Mouse (Mus musculus) forebrain, embryonic 16.5 days (tissue): ENCODE measurements around the gene Banf1. TPM values are rescaled to one million over a fixed set of nuclear protein-coding genes. Genes with fewer than 3 reads are reported as not detected.
A peak's percentile ranks its signal among the peaks of the same experiment; 100 is the strongest.
"Not testable (repeated sequence)": the region's sequence is repeated elsewhere in the genome, so short reads cannot be mapped to it uniquely, and the experiment has no call there.

Experiments used
- ATAC-seq: fragments of 200-750 bp; cut with Nextera tagmentation; 2 replicates; pipeline ENCODE4 v1.8.0; 2017; ENCODE audit warnings: mild to moderate bottlenecking, moderate library complexity
- H3K27ac ChIP-seq: fragments of 300-500 bp; sonication (generic); 2 replicates; pipeline ENCODE4 v1.5.1; 2014; ENCODE audit warnings: low read length, control low read depth
- H3K27me3 ChIP-seq: fragments of 300-500 bp; sonication (generic); replicated peaks from 2 replicates; pipeline ENCODE4 v1.6.1; 2014; ENCODE audit warnings: low read length; ENCODE audit not compliant: control insufficient read depth, insufficient read depth
- H3K36me3 ChIP-seq: fragments of 300-500 bp; sonication (generic); 2 replicates; pipeline ENCODE4 v1.6.1; 2014; ENCODE audit not compliant: control insufficient read depth, insufficient read depth
- H3K4me1 ChIP-seq: fragments of 300-500 bp; sonication (generic); replicated peaks from 2 replicates; pipeline ENCODE4 v1.6.1; 2014; ENCODE audit warnings: low read length; ENCODE audit not compliant: control insufficient read depth, insufficient read depth
- H3K4me2 ChIP-seq: fragments of 300-500 bp; sonication (generic); 2 replicates; pipeline ENCODE4 v1.6.1; 2014; ENCODE audit warnings: mild to moderate bottlenecking, low read length, control low read depth
- H3K4me3 ChIP-seq: fragments of 300-500 bp; sonication (generic); replicated peaks from 2 replicates; pipeline ENCODE4 v1.5.1; 2014; ENCODE audit warnings: mild to moderate bottlenecking, low read length, control low read depth
- H3K9ac ChIP-seq: fragments of 300-500 bp; sonication (generic); replicated peaks from 2 replicates; pipeline ENCODE4 v1.6.1; 2014; ENCODE audit warnings: low read depth, low read length, control low read depth
- H3K9me3 ChIP-seq: fragments of 300-500 bp; sonication (generic); 2 replicates; pipeline ENCODE4 v1.6.1; 2016; ENCODE audit warnings: low read length; ENCODE audit not compliant: control insufficient read depth
- WGBS: fragments of 180-500 bp; shearing (Covaris S2); extraction: QIAGEN DNeasy Blood & Tissue Kit; methylation state at CpG from one replicate; pipeline ENCODE4 v1.1.7; 2014; 5-methylcytosine and 5-hydroxymethylcytosine counted together
- polyA plus RNA-seq: library from polyadenylated mRNA; unstranded; fragments of >200 nt; fragmentation: Nextera tagmentation; extraction: Ambion mirVana; gene quantifications from 2 replicates; pipeline ENCODE4 v1.2.1, GENCODE M21; 2015

The Banf1 gene
- polyA plus RNA-seq, 1 experiment from 2014 or later, result 378 TPM

GRCm38 (mm10) chr19:5366175-5367052 lies 554 bp downstream of the Banf1 start, which contains the start of gene Eif1ad:
TSS of gene Eif1ad (plus strand) at chr19:5366741.
- under 1% methylated on average over 86 of the region's 92 CpGs for WGBS
- Histone ChIP-seq H3K4me2 (peak within 1 kb of the TSS; percentile 96), H3K4me3 (peak within 1 kb of the TSS; percentile 92), H3K36me3 (peaks cover 22% of the 10 kb centered on the region), H3K9ac (peak within 1 kb of the TSS; percentile 76), H3K27ac (peak within 1 kb of the TSS; percentile 96), H3K4me1 (peaks cover 22% of the 10 kb centered on the region), H3K9me3 (no peaks in the 10 kb centered on the region), H3K27me3 (no peaks in the 10 kb centered on the region)
- ATAC-seq, result peak; percentile 97

- peaks cover 18% of the 10 kb centered on the region for H3K36me3 ChIP-seq
- peak overlapping the region; percentile 92 for H3K4me3 ChIP-seq
- H3K27ac ChIP-seq, result no peak overlapping the region
- H3K9ac ChIP-seq, result peak overlapping the region; percentile 76
- H3K9me3 ChIP-seq, result no peaks in the 10 kb centered on the region
- H3K4me2 ChIP-seq, result peak overlapping the region; percentile 96
- H3K4me1 ChIP-seq, result peaks cover 22% of the 10 kb centered on the region
- no peaks in the 10 kb centered on the region for H3K27me3 ChIP-seq
- WGBS, result 11% methylated on average over 11 of the region's 11 CpGs
- ATAC-seq, result no peak
Measured at GRCm38 (mm10) chr19:5365751-5366150, 1.2 kb downstream of the Banf1 start.

- ATAC-seq, result no peak
- Histone ChIP-seq H3K27me3 (no peaks in the 10 kb centered on the region), H3K4me1 (peaks cover 22% of the 10 kb centered on the region), H3K9me3 (no peaks in the 10 kb centered on the region), H3K27ac (no peak overlapping the region), H3K4me2 (no peak overlapping the region), H3K36me3 (peaks cover 5% of the 10 kb centered on the region), H3K9ac (no peak overlapping the region), H3K4me3 (no peak overlapping the region)
- 93% methylated on average over 2 of the region's 2 CpGs for WGBS
Measured at GRCm38 (mm10) chr19:5364124-5364523, 2.8 kb downstream of the Banf1 start.

- H3K27me3 ChIP-seq, result no peaks in the 10 kb centered on the region
- H3K4me2 ChIP-seq, result no peak overlapping the region
- H3K27ac ChIP-seq, result no peak overlapping the region
- 87% methylated on average over 2 of the region's 2 CpGs for WGBS
- no peaks in the 10 kb centered on the region for H3K9me3 ChIP-seq
- peaks cover 7% of the 10 kb centered on the region for H3K4me1 ChIP-seq
- no peaks in the 10 kb centered on the region for H3K36me3 ChIP-seq
- H3K9ac ChIP-seq, result no peak overlapping the region
- ATAC-seq, result no peak
- H3K4me3 ChIP-seq, result no peak overlapping the region
Measured at GRCm38 (mm10) chr19:5362186-5362585, 4.8 kb downstream of the Banf1 start.

GRCm38 (mm10) chr19:5356080-5356479 lies 10.9 kb downstream of the Banf1 start:
- ATAC-seq, result no peak
- Histone ChIP-seq H3K4me1 (no peaks in the 10 kb centered on the region), H3K36me3 (no peaks in the 10 kb centered on the region), H3K4me3 (no peak overlapping the region), H3K9ac (no peak overlapping the region), H3K27ac (no peak overlapping the region), H3K27me3 (no peaks in the 10 kb centered on the region), H3K9me3 (no peaks in the 10 kb centered on the region), H3K4me2 (no peak overlapping the region)
- WGBS, result no CpG with 5 or more reads among the region's 1 CpGs

GRCm38 (mm10) chr19:5353609-5354008 lies 13.4 kb downstream of the Banf1 start:
- Histone ChIP-seq H3K9me3 (no peaks in the 10 kb centered on the region), H3K4me1 (peaks cover 6% of the 10 kb centered on the region), H3K36me3 (no peaks in the 10 kb centered on the region), H3K27ac (no peak overlapping the region), H3K9ac (no peak overlapping the region), H3K4me3 (no peak overlapping the region), H3K27me3 (no peaks in the 10 kb centered on the region), H3K4me2 (no peak overlapping the region)
- 76% methylated on average over 2 of the region's 2 CpGs for WGBS
- no peak for ATAC-seq

GRCm38 (mm10) chr19:5349502-5349873 lies 17.5 kb downstream of the Banf1 start, which contains the start of gene Cst6:
TSS of gene Cst6 (minus strand) at chr19:5349574.
- not testable (repeated sequence) for H3K36me3 ChIP-seq, H3K4me1 ChIP-seq, H3K27ac ChIP-seq, H3K27me3 ChIP-seq, H3K9me3 ChIP-seq, ATAC-seq
- 62% methylated on average over 6 of the region's 6 CpGs for WGBS
- Histone ChIP-seq H3K4me2 (peak within 1 kb of the TSS; percentile 74), H3K9ac (peak within 1 kb of the TSS; percentile 69), H3K4me3 (peak within 1 kb of the TSS; percentile 41)

- Histone ChIP-seq H3K27me3 (no peaks in the 10 kb centered on the region), H3K36me3 (no peaks in the 10 kb centered on the region), H3K9me3 (no peaks in the 10 kb centered on the region), H3K9ac (peak overlapping the region; percentile 69), H3K4me1 (peaks cover 6% of the 10 kb centered on the region), H3K27ac (no peak overlapping the region), H3K4me2 (peak overlapping the region; percentile 74), H3K4me3 (peak overlapping the region; percentile 41)
- no peak for ATAC-seq
- WGBS, result 4% methylated on average over 34 of the region's 34 CpGs
Measured at GRCm38 (mm10) chr19:5348526-5349501, 18.2 kb downstream of the Banf1 start.

GRCm38 (mm10) chr19:5348064-5348463 lies 18.9 kb downstream of the Banf1 start:
- no peak for ATAC-seq
- Histone ChIP-seq H3K27me3 (no peaks in the 10 kb centered on the region), H3K4me2 (no peak overlapping the region), H3K4me3 (no peak overlapping the region), H3K36me3 (no peaks in the 10 kb centered on the region), H3K4me1 (peaks cover 6% of the 10 kb centered on the region), H3K9me3 (no peaks in the 10 kb centered on the region), H3K27ac (no peak overlapping the region), H3K9ac (no peak overlapping the region)
- WGBS, result 85% methylated on average over 6 of the region's 6 CpGs
